Mouse (Mus musculus) C2C12 (cell line): ENCODE measurements around the gene Tle4. TPM values are rescaled to one million over a fixed set of nuclear protein-coding genes. Genes with fewer than 3 reads are reported as not detected.

ENCODE experiments used
- H3K27me3 ChIP-seq: one replicate; pipeline ENCODE4 v1.6.1; 2011; ENCODE audit not compliant: control insufficient read depth, insufficient read depth, insufficient read length
- H3K36me3 ChIP-seq: one replicate; pipeline ENCODE4 v1.6.1; 2011; ENCODE audit not compliant: control insufficient read depth, insufficient read depth
- H3K4me3 ChIP-seq: one replicate; pipeline ENCODE4 v1.5.1; 2011; ENCODE audit warnings: mild to moderate bottlenecking, control low read depth; ENCODE audit not compliant: poor library complexity, insufficient read depth, severe bottlenecking
- H3K79me2 ChIP-seq: one replicate; pipeline ENCODE4 v1.6.1; 2011; ENCODE audit not compliant: control insufficient read depth, insufficient read depth
- H3K79me3 ChIP-seq: one replicate; pipeline ENCODE4 v1.6.1; 2011; ENCODE audit warnings: low read depth, control low read depth
- H3ac ChIP-seq: one replicate; pipeline ENCODE3; 2011; ENCODE audit warnings: low read depth; ENCODE audit not compliant: control insufficient read depth, insufficient read length
- CEBPB ChIP-seq: IDR thresholded peaks from one replicate; pipeline ENCODE4 v1.6.1; 2011; ENCODE audit warnings: low read depth, mild to moderate bottlenecking, control low read depth, moderate library complexity
- CTCF ChIP-seq: IDR thresholded peaks from one replicate; pipeline ENCODE4 v1.5.1; 2011; ENCODE audit not compliant: control insufficient read depth, insufficient read depth, insufficient read length
- FOSL1 ChIP-seq: IDR thresholded peaks from one replicate; pipeline ENCODE4 v1.8.0; 2011; ENCODE audit warnings: mild to moderate bottlenecking, low read length; ENCODE audit not compliant: poor library complexity, insufficient read depth, severe bottlenecking
- MAX ChIP-seq: IDR thresholded peaks from one replicate; pipeline ENCODE4 v1.6.1; 2011; ENCODE audit warnings: mild to moderate bottlenecking, control low read depth
- MYOD1 ChIP-seq: IDR thresholded peaks from one replicate; pipeline ENCODE4 v1.6.1; 2011; ENCODE audit warnings: low read depth; ENCODE audit not compliant: control insufficient read depth, insufficient read length
- MYOG ChIP-seq: IDR thresholded peaks from one replicate; pipeline ENCODE4 v1.6.1; 2011; ENCODE audit not compliant: control insufficient read depth, insufficient read length; ENCODE audit errors: extremely low read depth
- USF1 ChIP-seq: IDR thresholded peaks from one replicate; pipeline ENCODE4 v1.6.1; 2011; ENCODE audit warnings: low read depth, mild to moderate bottlenecking, control low read depth, moderate library complexity
- polyA plus RNA-seq: library from polyadenylated mRNA; unstranded; fragments of >200 nt; fragmentation: generic; extraction: Trizol; gene quantifications from one replicate; pipeline ENCODE4 v1.2.1, GENCODE M21; 2012; ENCODE audit warnings: missing spikeins

Tle4 gene
- polyA plus RNA-seq, 1 experiment: 0.95 TPM

DNA sequence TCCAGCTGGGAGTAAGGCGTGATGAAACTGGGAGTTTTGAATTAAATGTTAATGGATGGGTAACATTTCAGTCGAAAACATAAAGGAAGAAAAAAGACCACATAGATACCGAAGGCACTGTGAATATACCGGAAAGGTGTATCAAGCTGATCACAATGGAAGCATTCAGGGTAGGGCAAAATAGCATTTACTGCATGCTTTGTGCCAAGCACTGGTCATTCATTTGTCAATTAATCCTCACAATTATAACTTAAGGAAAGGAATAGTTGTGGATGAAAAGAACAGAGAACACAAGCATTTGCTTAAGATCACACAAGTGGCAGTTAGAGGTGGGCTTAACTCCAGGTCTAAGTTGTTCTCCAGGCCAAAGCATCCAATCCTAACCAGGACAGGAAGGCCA is 25.5 kb upstream of the Tle4 start:
- no peaks in the 10 kb centered on the region for H3K79me2 ChIP-seq
- H3ac ChIP-seq: no peak overlapping the region
- H3K79me3 ChIP-seq: no peaks in the 10 kb centered on the region
- H3K36me3 ChIP-seq: no peaks in the 10 kb centered on the region
- H3K27me3 ChIP-seq: peaks cover 14% of the 10 kb centered on the region
- H3K4me3 ChIP-seq: no peak overlapping the region
- no peak for TF ChIP-seq MAX
- no peak for TF ChIP-seq USF1
- TF ChIP-seq MYOD1: no peak
- no peak for TF ChIP-seq FOSL1
- no peak for TF ChIP-seq CTCF
- TF ChIP-seq CEBPB: no peak

- H3ac ChIP-seq: no peak overlapping the region
- H3K79me3 ChIP-seq: no peaks in the 10 kb centered on the region
- H3K36me3 ChIP-seq: no peaks in the 10 kb centered on the region
- H3K4me3 ChIP-seq: no peak overlapping the region
- peak; percentile 63 for TF ChIP-seq FOSL1
- peak; percentile 20 for TF ChIP-seq MYOD1
- no peak for TF ChIP-seq MAX
- peaks cover 16% of the 10 kb centered on the region for H3K27me3 ChIP-seq
- H3K79me2 ChIP-seq: no peaks in the 10 kb centered on the region
These were observed 22.7 kb upstream of the Tle4 start for GRCm38 (mm10) chr19:14620534-14620933.

DNA sequence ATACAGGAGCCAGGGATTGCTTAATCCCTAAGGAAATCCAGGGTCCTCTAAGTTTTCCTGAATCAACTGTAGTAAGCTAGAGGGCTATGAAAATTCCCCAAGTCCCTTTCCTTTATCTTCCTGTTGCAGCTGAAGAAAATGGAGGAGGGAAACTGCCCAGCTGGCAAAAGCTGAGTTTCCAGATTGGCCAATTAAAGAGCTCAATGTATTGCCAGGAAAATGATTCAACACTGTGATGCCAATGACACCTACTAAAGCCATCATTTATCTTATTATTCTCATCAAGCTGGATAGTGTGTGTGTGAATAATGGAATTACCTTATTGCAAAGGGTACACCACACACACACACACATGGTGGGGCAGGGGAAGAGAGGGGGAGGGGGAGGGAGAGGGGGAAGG is 22.0 kb upstream of the Tle4 start:
- H3K36me3 ChIP-seq: no peaks in the 10 kb centered on the region

DNA sequence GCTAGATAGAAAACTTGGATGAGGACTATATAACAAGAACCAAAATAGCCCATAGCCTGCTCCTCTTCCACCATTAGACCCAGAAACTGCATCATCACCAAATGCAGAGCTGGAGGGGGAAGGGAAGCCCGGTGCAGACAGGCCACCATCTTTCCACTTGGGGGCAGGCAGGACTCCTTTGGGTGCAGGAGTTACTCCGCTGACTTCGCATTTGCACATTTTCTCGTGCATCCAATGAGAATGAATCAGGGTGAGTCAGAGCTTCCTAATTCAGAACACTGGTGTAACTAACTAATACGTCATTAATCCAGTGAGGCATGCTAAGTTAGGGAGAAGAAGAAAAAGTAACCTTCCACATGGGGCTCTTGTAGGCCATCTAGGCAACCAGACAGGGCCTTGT is 17.0 kb upstream of the Tle4 start:
- Histone ChIP-seq H3ac (no peak overlapping the region), H3K79me2 (no peaks in the 10 kb centered on the region), H3K36me3 (no peaks in the 10 kb centered on the region), H3K4me3 (no peak overlapping the region), H3K79me3 (no peaks in the 10 kb centered on the region), H3K27me3 (peaks cover 20% of the 10 kb centered on the region)
- TF ChIP-seq MAX: no peak
- TF ChIP-seq MYOD1: no peak
- no peak for TF ChIP-seq CEBPB
- no peak for TF ChIP-seq CTCF
- TF ChIP-seq FOSL1: no peak
- TF ChIP-seq MYOG: no peak
- no peak for TF ChIP-seq USF1

More for the DNA sequence above, 22.0 kb upstream of the Tle4 start:
- Histone ChIP-seq H3K4me3 (no peak overlapping the region), H3ac (no peak overlapping the region), H3K79me2 (no peaks in the 10 kb centered on the region), H3K27me3 (peaks cover 16% of the 10 kb centered on the region), H3K79me3 (no peaks in the 10 kb centered on the region)
- TF ChIP-seq MYOD1 (no peak), CEBPB (no peak), MAX (no peak), CTCF (no peak), USF1 (no peak), FOSL1 (no peak), MYOG (no peak)

DNA sequence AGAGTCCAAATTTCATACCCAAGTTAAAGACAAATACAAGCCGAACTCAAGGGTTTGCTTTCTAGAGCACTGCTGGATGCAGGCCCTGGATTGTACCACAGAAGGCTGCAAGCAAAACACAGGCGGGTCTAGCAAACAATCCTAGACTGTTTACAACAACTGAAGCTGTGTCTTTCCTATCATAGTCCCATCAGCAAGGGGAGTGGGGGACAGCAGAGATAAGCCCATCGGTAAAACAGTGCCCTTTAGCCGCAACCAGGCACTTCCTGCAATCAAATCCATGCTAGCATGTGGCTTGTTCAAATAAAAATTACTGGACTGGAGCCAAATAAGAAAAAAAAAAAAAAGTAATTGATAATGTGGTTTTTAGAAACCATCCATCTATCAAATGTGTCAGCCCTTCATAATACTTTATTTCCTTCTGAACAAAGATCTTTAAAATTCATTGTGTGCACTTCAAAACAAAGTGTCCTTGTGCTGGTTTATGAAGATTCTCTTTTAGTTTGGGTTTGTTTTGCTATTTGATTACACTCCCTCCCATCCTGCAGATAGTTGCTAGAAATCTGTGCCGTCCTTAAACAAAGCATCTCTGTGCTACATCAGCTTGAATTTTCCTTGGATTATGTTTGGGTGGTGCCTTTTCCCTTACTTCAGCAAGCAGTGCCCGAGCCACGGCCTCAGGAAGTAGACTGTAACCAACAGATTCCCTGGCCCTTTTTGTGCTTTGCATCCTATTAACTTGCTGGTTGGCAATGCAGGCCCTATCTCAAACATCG is 12.9 kb upstream of the Tle4 start:
- Histone ChIP-seq H3K79me2 (no peaks in the 10 kb centered on the region), H3K27me3 (peaks cover 19% of the 10 kb centered on the region), H3K4me3 (no peak overlapping the region), H3K36me3 (no peaks in the 10 kb centered on the region), H3K79me3 (no peaks in the 10 kb centered on the region), H3ac (no peak overlapping the region)
- no peak for TF ChIP-seq MYOG
- TF ChIP-seq MAX: no peak
- TF ChIP-seq CEBPB: no peak
- TF ChIP-seq USF1: no peak
- TF ChIP-seq MYOD1: no peak
- no peak for TF ChIP-seq FOSL1
- no peak for TF ChIP-seq CTCF

DNA sequence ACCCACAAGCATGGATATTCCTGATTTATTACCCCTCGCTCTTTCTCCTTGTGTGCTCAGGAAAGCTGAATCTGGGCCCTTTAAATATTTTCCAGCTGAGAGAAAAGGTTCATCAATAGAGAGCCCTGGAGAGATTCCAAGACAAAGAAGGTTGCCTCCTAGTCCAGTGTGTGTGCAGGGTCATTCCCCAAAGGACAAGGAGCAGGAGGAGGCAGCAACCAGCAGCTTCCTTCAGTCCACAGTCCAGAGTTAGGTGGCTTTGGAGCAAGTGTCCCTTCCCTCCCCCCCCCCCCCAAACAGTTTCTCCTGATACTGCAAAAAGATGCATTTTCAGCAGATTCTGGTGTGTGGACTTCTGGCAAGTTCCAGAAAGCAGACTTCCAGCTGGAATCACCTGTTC is 3.0 kb upstream of the Tle4 start:
- no peaks in the 10 kb centered on the region for H3K79me2 ChIP-seq
- peaks cover 16% of the 10 kb centered on the region for H3K27me3 ChIP-seq
- TF ChIP-seq USF1 (no peak), MYOD1 (no peak), MYOG (no peak), FOSL1 (no peak), MAX (no peak), CEBPB (no peak), CTCF (no peak)

More for the DNA sequence above, 3.0 kb upstream of the Tle4 start:
- H3K79me3 ChIP-seq: no peaks in the 10 kb centered on the region
- H3K4me3 ChIP-seq: no peak overlapping the region
- H3ac ChIP-seq: no peak overlapping the region
- H3K36me3 ChIP-seq: no peaks in the 10 kb centered on the region
